10 mouse cellular contexts compared by ENCODE assay signal in genomic region chr9:41328959-41329358, GRCm38 (mm10).
DNase-seq lines count a peak whose midpoint lies in the region; ATAC-seq and TF ChIP-seq lines count a peak whose summit lies in the region.
"Had no signal": no experiment of that assay in that cellular context is flagged by ENCODE, and none has a peak within 500 bp of the region (broad histone marks: within the 10 kb centered on the region; RNA-seq: fewer than 3 reads in every experiment).

No protein-coding gene starts in this region.

- peak overlapping the region; percentile 22; the same call in 1 of the 2 replicates for H3K4me2 ChIP-seq in stomach, embryonic 14.5 days (replicated peaks; ENCODE audit: low read depth, low read length)
- H3K4me2 ChIP-seq in stomach, postnatal 0 days (replicated peaks; ENCODE audit: low read depth), result no peak overlapping the region

- TF ChIP-seq EP300 in stomach, postnatal 0 days (optimal IDR thresholded peaks at IDR 0.05), result no peak

- DNase-seq in gastrocnemius, adult 2 months, result no peak
- no peak for DNase-seq in gastrocnemius, adult 18-20 months (ENCODE audit: low spot score)
- no peak for DNase-seq in stomach, postnatal 0 days (ENCODE audit: low spot score)
- DNase-seq in adrenal gland, adult 8-10 months, result no peak
- DNase-seq in urinary bladder, postnatal 36 days (ENCODE audit: low spot score in 2 of 2), result no peak
- DNase-seq in gastrocnemius, postnatal 10 days, result no peak
- DNase-seq: kidney, adult 18-20 months had no signal

- no peak for TF ChIP-seq CTCF in gastrocnemius, adult 2 months (IDR thresholded peaks at IDR 0.05)
- no peak for TF ChIP-seq CTCF in stomach, postnatal 0 days (IDR thresholded peaks at IDR 0.05; ENCODE audit: low read depth)

- peak overlapping the region; percentile 81; the same call in 1 of the 2 replicates for H3K27ac ChIP-seq in gastrocnemius, adult 2 months
- H3K27ac ChIP-seq in stomach, embryonic 14.5 days (ENCODE audit: low read length), result 0 out of 2 replicates have a peak overlapping the region, but pooled peaks have one; percentile 21
- H3K27ac ChIP-seq in stomach, postnatal 0 days (replicated peaks), result no peak overlapping the region
- H3K27ac ChIP-seq in macrophage, result peak overlapping the region; percentile 51; the same call in 1 of the 2 replicates

- H3K9me3 ChIP-seq in stomach, embryonic 14.5 days (ENCODE audit: control insufficient read depth, low read depth, low read length), result no peaks in the 10 kb centered on the region
- no peaks in the 10 kb centered on the region for H3K9me3 ChIP-seq in stomach, postnatal 0 days (ENCODE audit: control insufficient read depth, low read length)

- H3K36me3 ChIP-seq in stomach, embryonic 14.5 days (ENCODE audit: control insufficient read depth, insufficient read depth, low read length), result no peaks in the 10 kb centered on the region
- H3K36me3 ChIP-seq in stomach, postnatal 0 days (ENCODE audit: control insufficient read depth, insufficient read depth, low read length), result no peaks in the 10 kb centered on the region
- H3K36me3 ChIP-seq in macrophage (ENCODE audit: inconsistent target), result no peaks in the 10 kb centered on the region

- no peak for ATAC-seq in stomach, embryonic 14.5 days (ENCODE audit: insufficient number of reproducible peaks, insufficient read depth, low FRiP score, low read depth)
- ATAC-seq in stomach, postnatal 0 days (ENCODE audit: low FRiP score, low TSS enrichment), result no peak

- H3K9ac ChIP-seq in stomach, embryonic 14.5 days (replicated peaks; ENCODE audit: low read depth, low read length), result no peak overlapping the region
- no peak overlapping the region for H3K9ac ChIP-seq in stomach, postnatal 0 days (ENCODE audit: low read length)

- H3K79me2 ChIP-seq in macrophage (ENCODE audit: inconsistent target), result no peaks in the 10 kb centered on the region

- intact Hi-C loops in gastrocnemius, adult 2 months (cut with DNase I), result no loop called here

- WGBS in stomach, embryonic 14.5 days, result 95% methylated on average over 1 of the region's 1 CpGs
- 97% methylated on average over 1 of the region's 1 CpGs for WGBS in stomach, postnatal 0 days
- 100% methylated on average over 1 of the region's 1 CpGs for WGBS in macrophage (ENCODE audit: missing documents)

- peaks cover 11% of the 10 kb centered on the region; the same call in 1 of the 2 replicates for H3K4me1 ChIP-seq in stomach, embryonic 14.5 days (ENCODE audit: control insufficient read depth, insufficient read depth, low read length)
- no peaks in the 10 kb centered on the region; the same call in 1 of the 2 replicates for H3K4me1 ChIP-seq in stomach, postnatal 0 days (replicated peaks; ENCODE audit: control insufficient read depth, insufficient read depth)

- H3K27me3 ChIP-seq in stomach, embryonic 14.5 days (ENCODE audit: control insufficient read depth, insufficient read depth, low read length), result no peaks in the 10 kb centered on the region
- H3K27me3 ChIP-seq in stomach, postnatal 0 days (ENCODE audit: control insufficient read depth, insufficient read depth, low read length), result no peaks in the 10 kb centered on the region

- peak overlapping the region; percentile 56 for H3K4me3 ChIP-seq in gastrocnemius, adult 2 months
- 0 out of 2 replicates have a peak overlapping the region, but pooled peaks have one; percentile 3 for H3K4me3 ChIP-seq in stomach, embryonic 14.5 days (ENCODE audit: low read depth, low read length)
- H3K4me3 ChIP-seq in stomach, postnatal 0 days (ENCODE audit: low read depth, low read length), result no peak overlapping the region
- H3K4me3 ChIP-seq in macrophage (ENCODE audit: inconsistent target), result no peak overlapping the region
- H3K4me3 ChIP-seq: erythroblast, embryonic 14.5 days had no signal

Comparison
In these comparisons a context has a peak if more than half of its experiments do, and no peak if none do; other contexts are left out.
1. H3K4me3 ChIP-seq: peak in gastrocnemius, adult 2 months (single experiment) and stomach, embryonic 14.5 days (single experiment); none in stomach, postnatal 0 days (single experiment) and macrophage (single experiment).